Mouse (Mus musculus) hindbrain, embryonic 16.5 days (tissue): ENCODE data around the gene Tmem156. TPM values are rescaled to one million over a fixed set of nuclear protein-coding genes. Genes with fewer than 3 reads are reported as not detected.

Experiments used
- ATAC-seq: fragments of 200-750 bp; cut with Nextera tagmentation; 2 replicates; pipeline ENCODE4 v1.8.0; 2017; ENCODE audit warnings: moderate TSS enrichment, moderate library complexity
- H3K27ac ChIP-seq: fragments of 300-500 bp; sonication (generic); 2 replicates; pipeline ENCODE4 v1.5.1; 2014; ENCODE audit warnings: low read depth, mild to moderate bottlenecking, control low read depth, low read length, moderate library complexity
- H3K27me3 ChIP-seq: fragments of 300-500 bp; sonication (generic); replicated peaks from 2 replicates; pipeline ENCODE4 v1.6.1; 2014; ENCODE audit warnings: low read length; ENCODE audit not compliant: control insufficient read depth, insufficient read depth
- H3K36me3 ChIP-seq: fragments of 300-500 bp; sonication (generic); 2 replicates; pipeline ENCODE4 v1.6.1; 2014; ENCODE audit warnings: mild to moderate bottlenecking, low read length, moderate library complexity, mixed read lengths; ENCODE audit not compliant: control insufficient read depth, insufficient read depth
- H3K4me1 ChIP-seq: fragments of 300-500 bp; sonication (generic); 2 replicates; pipeline ENCODE4 v1.6.1; 2014; ENCODE audit warnings: low read depth, low read length; ENCODE audit not compliant: control insufficient read depth, insufficient read depth
- H3K4me2 ChIP-seq: fragments of 300-500 bp; sonication (generic); 2 replicates; pipeline ENCODE4 v1.6.1; 2014; ENCODE audit warnings: mild to moderate bottlenecking, low read length, control low read depth, moderate library complexity
- H3K4me3 ChIP-seq: fragments of 300-500 bp; sonication (generic); 2 replicates; pipeline ENCODE4 v1.5.1; 2014; ENCODE audit warnings: mild to moderate bottlenecking, low read length, control low read depth, moderate library complexity
- H3K9ac ChIP-seq: fragments of 300-500 bp; sonication (generic); 2 replicates; pipeline ENCODE4 v1.6.1; 2014; ENCODE audit warnings: low read depth, mild to moderate bottlenecking, control low read depth, low read length, moderate library complexity
- H3K9me3 ChIP-seq: fragments of 300-500 bp; sonication (generic); 2 replicates; pipeline ENCODE4 v1.6.1; 2014; ENCODE audit warnings: mild to moderate bottlenecking, low read length, moderate library complexity; ENCODE audit not compliant: control insufficient read depth
- WGBS: fragments of 180-500 bp; shearing (Covaris S2); extraction: QIAGEN DNeasy Blood & Tissue Kit; methylation state at CpG from one replicate; pipeline ENCODE4 v1.1.7; 2014; 5-methylcytosine and 5-hydroxymethylcytosine counted together
- polyA plus RNA-seq: library from polyadenylated mRNA; unstranded; fragments of >200 nt; fragmentation: Nextera tagmentation; extraction: Ambion mirVana; gene quantifications from 2 replicates; pipeline ENCODE4 v1.2.1, GENCODE M21; 2015

Gene Tmem156
- polyA plus RNA-seq, 1 experiment from 2014 or later: not detected

- H3K27me3 ChIP-seq: no peaks in the 10 kb centered on the region
- peak overlapping the region; percentile 17; the same call in 1 of the 2 replicates for H3K27ac ChIP-seq
- no peaks in the 10 kb centered on the region for H3K36me3 ChIP-seq
- ATAC-seq: no peak
- H3K4me3 ChIP-seq: no peak overlapping the region
- H3K4me2 ChIP-seq: no peak overlapping the region
- H3K9ac ChIP-seq: no peak overlapping the region
- H3K4me1 ChIP-seq: no peaks in the 10 kb centered on the region
- no peaks in the 10 kb centered on the region for H3K9me3 ChIP-seq
- 59% methylated on average over 11 of the region's 11 CpGs for WGBS
Measured at GRCm38 (mm10) chr5:65069872-65070271, 22.1 kb downstream of the Tmem156 start.

- no peak overlapping the region for H3K4me2 ChIP-seq
- H3K9ac ChIP-seq: no peak overlapping the region
- no peak overlapping the region for H3K27ac ChIP-seq
- H3K4me3 ChIP-seq: no peak overlapping the region
- H3K27me3 ChIP-seq: no peaks in the 10 kb centered on the region
- no peaks in the 10 kb centered on the region for H3K4me1 ChIP-seq
- no peak for ATAC-seq
- WGBS: 90% methylated on average over 6 of the region's 6 CpGs
- no peaks in the 10 kb centered on the region for H3K9me3 ChIP-seq
- no peaks in the 10 kb centered on the region for H3K36me3 ChIP-seq
Measured at GRCm38 (mm10) chr5:65068166-65068565, 23.8 kb downstream of the Tmem156 start.

- no peak overlapping the region for H3K9ac ChIP-seq
- no peak for ATAC-seq
- H3K4me2 ChIP-seq: no peak overlapping the region
- no peaks in the 10 kb centered on the region for H3K36me3 ChIP-seq
- 64% methylated on average over 2 of the region's 2 CpGs for WGBS
- H3K4me1 ChIP-seq: no peaks in the 10 kb centered on the region
- H3K4me3 ChIP-seq: no peak overlapping the region
- no peaks in the 10 kb centered on the region for H3K9me3 ChIP-seq
- no peak overlapping the region for H3K27ac ChIP-seq
- no peaks in the 10 kb centered on the region for H3K27me3 ChIP-seq
Measured at GRCm38 (mm10) chr5:65063266-65063665, 28.7 kb downstream of the Tmem156 start.

GRCm38 (mm10) chr5:65062236-65062635, 29.7 kb downstream of the Tmem156 start:
- H3K4me1 ChIP-seq: no peaks in the 10 kb centered on the region
- no peak overlapping the region for H3K4me3 ChIP-seq
- ATAC-seq: no peak
- H3K36me3 ChIP-seq: no peaks in the 10 kb centered on the region
- H3K9ac ChIP-seq: no peak overlapping the region
- H3K9me3 ChIP-seq: no peaks in the 10 kb centered on the region
- no peak overlapping the region for H3K27ac ChIP-seq
- WGBS: 92% methylated on average over 4 of the region's 4 CpGs
- H3K27me3 ChIP-seq: no peaks in the 10 kb centered on the region
- H3K4me2 ChIP-seq: no peak overlapping the region

GRCm38 (mm10) chr5:65059806-65060205, 32.1 kb downstream of the Tmem156 start:
- H3K9me3 ChIP-seq: no peaks in the 10 kb centered on the region
- H3K4me1 ChIP-seq: no peaks in the 10 kb centered on the region
- WGBS: 71% methylated on average over 2 of the region's 2 CpGs
- no peak overlapping the region for H3K9ac ChIP-seq
- H3K4me2 ChIP-seq: no peak overlapping the region
- H3K4me3 ChIP-seq: no peak overlapping the region
- no peaks in the 10 kb centered on the region for H3K27me3 ChIP-seq
- no peak overlapping the region for H3K27ac ChIP-seq
- no peaks in the 10 kb centered on the region for H3K36me3 ChIP-seq
- ATAC-seq: no peak

GRCm38 (mm10) chr5:65057596-65057995, 34.3 kb downstream of the Tmem156 start:
- Histone ChIP-seq H3K4me3 (no peak overlapping the region), H3K9ac (no peak overlapping the region), H3K27ac (no peak overlapping the region), H3K27me3 (no peaks in the 10 kb centered on the region), H3K9me3 (no peaks in the 10 kb centered on the region), H3K4me2 (no peak overlapping the region), H3K4me1 (no peaks in the 10 kb centered on the region), H3K36me3 (no peaks in the 10 kb centered on the region)
- WGBS: 94% methylated on average over 6 of the region's 6 CpGs
- no peak for ATAC-seq

- Histone ChIP-seq H3K27me3 (no peaks in the 10 kb centered on the region), H3K9me3 (no peaks in the 10 kb centered on the region), H3K4me2 (no peak overlapping the region), H3K4me1 (peaks cover 8% of the 10 kb centered on the region), H3K27ac (no peak overlapping the region), H3K9ac (no peak overlapping the region), H3K4me3 (no peak overlapping the region), H3K36me3 (no peaks in the 10 kb centered on the region)
- ATAC-seq: 0 out of 2 replicates have a peak, but pooled peaks have one; percentile 26
- WGBS: 59% methylated on average over 3 of the region's 3 CpGs
Measured at GRCm38 (mm10) chr5:65051513-65051912, 40.4 kb downstream of the Tmem156 start.

GRCm38 (mm10) chr5:65049880-65050279, 42.1 kb downstream of the Tmem156 start:
- Histone ChIP-seq H3K9me3 (no peaks in the 10 kb centered on the region), H3K27ac (no peak overlapping the region), H3K36me3 (no peaks in the 10 kb centered on the region), H3K27me3 (no peaks in the 10 kb centered on the region), H3K4me1 (peaks cover 8% of the 10 kb centered on the region), H3K9ac (no peak overlapping the region), H3K4me3 (no peak overlapping the region), H3K4me2 (no peak overlapping the region)
- WGBS: 67% methylated on average over 5 of the region's 5 CpGs
- no peak for ATAC-seq

GRCm38 (mm10) chr5:65047285-65047855, 44.6 kb downstream of the Tmem156 start:
- Histone ChIP-seq H3K9ac (no peak overlapping the region), H3K27me3 (no peaks in the 10 kb centered on the region), H3K4me2 (no peak overlapping the region), H3K4me1 (peaks cover 8% of the 10 kb centered on the region), H3K27ac (peak overlapping the region; percentile 32; the same call in 1 of the 2 replicates), H3K4me3 (no peak overlapping the region), H3K36me3 (no peaks in the 10 kb centered on the region), H3K9me3 (no peaks in the 10 kb centered on the region)
- ATAC-seq: peak; percentile 38
- 34% methylated on average over 12 of the region's 12 CpGs for WGBS
